Comparison of ENCODE assay signal across 13 mouse cellular contexts in the genomic region with DNA sequence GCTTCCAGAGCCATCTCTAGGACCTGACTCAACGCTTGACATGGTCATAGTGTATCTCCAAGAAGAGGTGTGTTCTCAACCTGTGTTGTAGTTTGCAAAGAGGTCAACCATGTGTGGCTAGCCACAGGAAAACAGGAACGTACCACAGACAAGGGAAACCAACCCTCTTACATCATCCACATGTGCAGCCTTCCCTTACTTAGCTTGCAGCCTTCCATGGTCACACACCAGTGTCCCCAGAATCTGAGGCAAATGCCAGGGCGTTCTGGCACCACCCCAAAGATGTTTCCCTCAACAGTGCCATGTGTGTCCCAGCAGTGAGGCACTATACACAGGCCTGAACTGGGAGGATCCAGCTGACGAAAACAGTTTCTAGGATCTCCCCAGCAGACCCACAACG. TPM values are rescaled to one million over a fixed set of nuclear protein-coding genes. Genes with fewer than 3 reads are reported as not detected.
DNase-seq lines count a peak whose midpoint lies in the region; ATAC-seq and TF ChIP-seq lines count a peak whose summit lies in the region.
"Had no signal": no experiment of that assay in that cellular context is flagged by ENCODE, and none has a peak within 500 bp of the region (broad histone marks: within the 10 kb centered on the region; RNA-seq: fewer than 3 reads in every experiment).

No protein-coding gene starts in this region.

- H3K9ac ChIP-seq in lung, postnatal 0 days (replicated peaks; ENCODE audit: low read depth), result no peak overlapping the region
- H3K9ac ChIP-seq in midbrain, embryonic 16.5 days (ENCODE audit: low read depth, low read length), result no peak overlapping the region
- no peak overlapping the region for H3K9ac ChIP-seq in kidney, embryonic 15.5 days
- H3K9ac ChIP-seq: limb, embryonic 13.5 days had no signal

- 54% methylated on average over 5 of the region's 5 CpGs for WGBS in lung, postnatal 0 days
- 64% methylated on average over 5 of the region's 5 CpGs for WGBS in lung, adult 2 months
- WGBS in limb, embryonic 10.5 days, result 91% methylated on average over 5 of the region's 5 CpGs
- 94% methylated on average over 5 of the region's 5 CpGs for WGBS in midbrain, embryonic 16.5 days
- WGBS in kidney, embryonic 15.5 days, result 84% methylated on average over 5 of the region's 5 CpGs

- peak overlapping the region; percentile 27; the same call in 1 of the 2 replicates for H3K4me2 ChIP-seq in lung, postnatal 0 days (replicated peaks; ENCODE audit: low read depth, low read length)
- no peak overlapping the region for H3K4me2 ChIP-seq in midbrain, embryonic 16.5 days (ENCODE audit: low read length)
- H3K4me2 ChIP-seq in kidney, embryonic 15.5 days, result no peak overlapping the region
- H3K4me2 ChIP-seq: limb, embryonic 13.5 days had no signal

- TF ChIP-seq CTCF in lung, postnatal 0 days (IDR thresholded peaks at IDR 0.05), result no peak
- TF ChIP-seq CTCF in lung, adult 2 months (IDR thresholded peaks at IDR 0.05; ENCODE audit: insufficient read depth, low read length), result no peak

- peak; percentile 9 for ATAC-seq in frontal cortex, adult (ENCODE audit: low TSS enrichment)
- ATAC-seq in lung, postnatal 0 days, result no peak
- ATAC-seq in neutrophil, adult 5-6 weeks (ENCODE audit: extremely low read depth, insufficient number of reproducible peaks, low FRiP score, poor library complexity, severe bottlenecking), result peak; percentile 40; the same call in 1 of the 2 replicates
- ATAC-seq in midbrain, embryonic 16.5 days, result no peak
- ATAC-seq in kidney, embryonic 15.5 days (replicated peaks; ENCODE audit: low FRiP score), result no peak
- ATAC-seq: CD4-positive, CD25-positive, alpha-beta regulatory T cell, adult 4 months; hindbrain, embryonic 16.5 days had no signal

- no peak overlapping the region for H3K27ac ChIP-seq in lung, postnatal 0 days (ENCODE audit: low read length)
- peak overlapping the region; percentile 12 for H3K27ac ChIP-seq in limb, embryonic 10.5 days
- no peak overlapping the region for H3K27ac ChIP-seq in midbrain, embryonic 16.5 days (ENCODE audit: low read length)
- no peak overlapping the region for H3K27ac ChIP-seq in kidney, embryonic 15.5 days
- H3K27ac ChIP-seq: limb, embryonic 13.5 days had no signal

- no peak for DNase-seq in frontal cortex, postnatal 36 days (ENCODE audit: low spot score in 2 of 2)
- no peak for DNase-seq in lung, postnatal 0 days (ENCODE audit: low spot score)
- DNase-seq in lung, adult 2 months, result no peak
- no peak for DNase-seq in limb, embryonic 10.5 days (ENCODE audit: low spot score)
- DNase-seq: right cerebral cortex, postnatal 4 days had no signal

- no peak for TF ChIP-seq POLR2A in lung, adult 2 months (IDR thresholded peaks at IDR 0.05; ENCODE audit: borderline replicate concordance, extremely low read depth, low read depth, low read length)

- no peaks in the 10 kb centered on the region for H3K27me3 ChIP-seq in lung, postnatal 0 days (replicated peaks; ENCODE audit: insufficient read depth, low read length)
- no peaks in the 10 kb centered on the region for H3K27me3 ChIP-seq in limb, embryonic 10.5 days (ENCODE audit: low read depth, poor library complexity, severe bottlenecking)
- no peaks in the 10 kb centered on the region for H3K27me3 ChIP-seq in midbrain, embryonic 16.5 days (ENCODE audit: control insufficient read depth, insufficient read depth, low read depth, low read length)
- no peaks in the 10 kb centered on the region for H3K27me3 ChIP-seq in kidney, embryonic 15.5 days
- H3K27me3 ChIP-seq: limb, embryonic 13.5 days had no signal

- H3K9me3 ChIP-seq in lung, postnatal 0 days (ENCODE audit: low read length), result no peaks in the 10 kb centered on the region
- no peaks in the 10 kb centered on the region for H3K9me3 ChIP-seq in limb, embryonic 10.5 days (replicated peaks)
- no peaks in the 10 kb centered on the region for H3K9me3 ChIP-seq in midbrain, embryonic 16.5 days (replicated peaks; ENCODE audit: control insufficient read depth, low read length, poor library complexity, severe bottlenecking)
- no peaks in the 10 kb centered on the region for H3K9me3 ChIP-seq in kidney, embryonic 15.5 days (replicated peaks)
- H3K9me3 ChIP-seq: limb, embryonic 13.5 days had no signal

- no peak overlapping the region for H3K4me3 ChIP-seq in lung, postnatal 0 days (ENCODE audit: low read depth, low read length)
- H3K4me3 ChIP-seq in lung, adult 2 months (replicated peaks; ENCODE audit: extremely low read depth, low read depth, low read length), result no peak overlapping the region
- H3K4me3 ChIP-seq in limb, embryonic 10.5 days, result no peak overlapping the region
- no peak overlapping the region for H3K4me3 ChIP-seq in midbrain, embryonic 16.5 days (ENCODE audit: low read depth, low read length)
- no peak overlapping the region for H3K4me3 ChIP-seq in kidney, embryonic 15.5 days (replicated peaks)
- H3K4me3 ChIP-seq: limb, embryonic 13.5 days; myocyte had no signal

- H3K4me1 ChIP-seq in lung, postnatal 0 days (ENCODE audit: insufficient read depth, low read depth, low read length), result peaks cover 3% of the 10 kb centered on the region
- H3K4me1 ChIP-seq in lung, adult 2 months (ENCODE audit: control insufficient read depth, insufficient read depth, low read length), result peaks cover 8% of the 10 kb centered on the region
- peaks cover 44% of the 10 kb centered on the region for H3K4me1 ChIP-seq in limb, embryonic 10.5 days
- no peaks in the 10 kb centered on the region for H3K4me1 ChIP-seq in midbrain, embryonic 16.5 days (ENCODE audit: control insufficient read depth, insufficient read depth, low read length)
- 0 out of 2 replicates have a peak, but pooled peaks cover 3% of the 10 kb centered on the region for H3K4me1 ChIP-seq in kidney, embryonic 15.5 days

- TF ChIP-seq EP300 in lung, postnatal 0 days (IDR thresholded peaks at IDR 0.05), result no peak

- H3K36me3 ChIP-seq in lung, postnatal 0 days (ENCODE audit: insufficient read depth, low read length), result no peaks in the 10 kb centered on the region
- H3K36me3 ChIP-seq in limb, embryonic 10.5 days, result peaks cover 37% of the 10 kb centered on the region
- H3K36me3 ChIP-seq in midbrain, embryonic 16.5 days (ENCODE audit: control insufficient read depth, insufficient read depth, low read length), result no peaks in the 10 kb centered on the region
- H3K36me3 ChIP-seq in kidney, embryonic 15.5 days, result no peaks in the 10 kb centered on the region

RNA-seq across cellular contexts. Expression of a gene that starts 9.3 kb away (rescaled TPM):
- 368 and 414 TPM in 2 replicates for polyA plus RNA-seq in lung, postnatal 0 days (2015; fragmentation: Nextera tagmentation; extraction: Ambion mirVana)
- 408 and 425 TPM in 2 replicates for polyA plus RNA-seq in lung, adult 2 months (2012; rRNA removed)
- polyA plus RNA-seq in limb, embryonic 10.5 days (2016; fragmentation: Nextera tagmentation; extraction: Ambion mirVana), result 51.5 and 56.7 TPM in 2 replicates
- total RNA-seq in neutrophil, adult 5-6 weeks (2017), result 55.7 and 62.5 TPM in 2 replicates
- polyA plus RNA-seq in midbrain, embryonic 16.5 days (2015; fragmentation: Nextera tagmentation; extraction: Ambion mirVana), result 75.7 and 78.3 TPM in 2 replicates
- polyA plus RNA-seq in kidney, embryonic 15.5 days (2015; fragmentation: Nextera tagmentation; extraction: Ambion mirVana), result 36.1 and 36.4 TPM in 2 replicates

Comparison
In these comparisons a context has a peak if more than half of its experiments do, and no peak if none do; other contexts are left out.
1. ATAC-seq: peak in frontal cortex, adult (single experiment) and neutrophil, adult 5-6 weeks (single experiment); none in lung, postnatal 0 days (single experiment), midbrain, embryonic 16.5 days (single experiment) and kidney, embryonic 15.5 days (single experiment).